Mouse (Mus musculus) lung, postnatal 36 days (tissue): ENCODE measurements at regions not wholly inside any gene's neighbourhood (a gene's known extent, or its start where the extent isn't known, plus 50 kb on each side); places are given as distances from the start of the nearest gene placed in this dataset.
"Not testable (repeated sequence)": the region's sequence is repeated elsewhere in the genome, so short reads cannot be mapped to it uniquely, and the experiment has no call there.

ENCODE experiments used
- DNase-seq: peaks from one replicate; pipeline ENCODE4 v3.0.0; 2022; ENCODE audit warnings: mixed read lengths

DNA sequence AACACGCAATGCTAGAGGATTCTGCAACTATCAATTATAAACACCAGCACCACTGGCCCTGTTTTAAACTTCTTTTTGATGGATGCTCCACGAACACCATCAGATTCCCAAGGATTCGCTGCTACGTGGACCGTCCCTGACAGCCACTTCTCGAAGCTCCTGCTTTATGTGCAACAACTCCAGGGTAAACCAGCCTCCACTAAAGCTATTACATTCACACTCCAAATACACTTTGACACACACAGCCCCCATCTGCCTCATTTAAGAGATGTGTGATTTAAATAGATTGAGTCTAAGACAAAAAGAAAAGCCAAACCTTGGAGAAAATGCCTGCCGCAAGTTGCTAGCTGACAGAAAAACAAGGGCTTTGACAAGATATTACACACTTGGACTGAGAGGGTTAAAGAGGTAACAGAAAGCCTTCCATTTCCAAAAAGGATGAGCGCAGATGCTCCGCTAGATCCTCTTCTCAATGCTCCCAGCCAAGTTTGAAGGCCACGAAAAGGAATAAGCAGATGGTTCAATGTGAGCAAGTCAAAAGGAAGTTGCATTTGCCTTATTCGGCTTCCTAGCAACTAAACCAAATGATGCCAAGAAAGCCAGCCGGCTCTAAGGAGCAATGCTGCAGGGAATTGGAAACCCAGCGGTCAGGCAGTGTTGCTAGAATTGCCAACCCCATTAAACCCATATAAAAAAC is 54.0 kb upstream of the Cnep1r1 start:
- DNase-seq = no peak

DNA sequence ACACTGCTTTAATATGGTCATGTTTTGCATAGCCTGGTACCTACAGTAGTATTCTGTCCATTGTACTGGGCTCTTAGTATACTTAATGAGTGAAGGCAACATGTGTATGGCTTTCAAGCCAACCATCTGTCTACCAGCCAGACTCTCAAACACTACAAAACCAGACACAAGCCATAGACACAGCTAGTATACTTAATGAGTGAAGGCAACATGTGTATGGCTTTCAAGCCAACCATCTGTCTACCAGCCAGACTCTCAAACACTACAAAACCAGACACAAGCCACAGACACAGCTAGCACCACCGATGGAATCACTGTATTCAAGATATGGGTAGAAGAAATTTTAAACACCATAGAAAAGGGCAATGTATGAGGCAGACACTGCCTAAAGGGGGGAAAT is 59.5 kb upstream of the Cnep1r1 start:
- not testable (repeated sequence) for DNase-seq

DNA sequence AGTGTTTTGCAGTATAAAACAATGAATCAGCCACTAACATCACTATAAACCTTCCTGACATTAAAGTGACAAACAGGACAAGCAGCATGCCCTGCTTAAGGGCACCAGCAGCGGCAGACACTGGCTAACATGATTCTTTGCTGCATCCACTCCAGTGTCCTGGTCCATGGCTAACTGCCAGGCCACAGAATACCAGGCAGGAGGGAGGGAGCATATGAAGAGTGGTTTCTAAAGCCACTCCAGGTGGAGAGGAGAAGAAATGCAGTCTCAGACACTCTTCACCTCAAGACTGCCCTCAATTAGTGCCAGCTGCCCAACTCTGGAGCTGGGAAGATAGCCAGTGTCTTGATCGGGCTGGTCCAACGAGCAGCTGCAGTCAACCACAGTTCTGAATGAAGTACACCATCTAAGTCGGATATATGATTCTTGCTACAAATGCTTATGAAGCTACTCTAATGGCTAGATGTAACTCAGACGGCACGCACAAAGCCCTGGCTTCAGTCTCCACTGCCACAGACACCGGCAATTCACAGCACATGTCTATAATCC is 60.8 kb upstream of the Cnep1r1 start:
- DNase-seq = peak; percentile 1

DNA sequence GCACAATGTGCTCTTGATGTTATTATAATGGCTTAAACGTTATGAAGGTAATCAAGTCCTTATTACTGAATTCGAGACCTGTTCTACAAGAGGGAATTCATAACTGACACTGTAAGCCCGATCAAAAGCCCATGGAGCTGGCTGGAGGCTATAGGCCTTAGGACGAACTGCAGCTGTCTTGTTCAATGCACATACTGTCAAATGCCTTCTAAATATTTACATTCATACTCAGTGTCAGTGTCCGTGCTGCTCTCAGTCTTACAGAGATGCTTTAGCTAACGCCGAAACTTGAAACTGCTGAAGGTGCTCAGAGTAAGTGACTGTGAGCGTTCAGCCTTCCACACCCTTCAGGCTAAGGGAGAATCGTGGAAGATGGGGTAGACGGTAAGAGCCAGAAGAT is 67.9 kb upstream of the Cnep1r1 start:
- no peak for DNase-seq

DNA sequence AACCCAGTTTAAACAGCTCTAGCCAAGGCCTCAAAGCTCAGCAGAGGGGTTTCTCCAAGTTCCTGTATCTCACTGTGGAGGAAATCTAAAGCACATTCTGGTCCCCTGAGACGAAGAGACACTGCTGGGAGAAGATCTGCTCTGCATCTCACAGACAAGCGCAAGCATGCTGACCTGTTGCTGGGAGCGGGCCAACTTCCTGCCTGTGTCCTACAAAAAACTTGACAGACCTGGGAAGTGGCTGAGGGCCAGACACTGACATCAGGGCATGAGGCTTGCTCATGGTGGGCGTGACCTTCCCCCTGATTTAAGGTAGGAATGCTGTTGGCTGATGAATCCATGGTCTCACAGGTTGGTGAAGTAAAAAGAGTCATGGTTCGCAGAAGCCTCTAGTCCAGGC is 69.5 kb upstream of the Cnep1r1 start:
- peak; percentile 31 for DNase-seq

DNA sequence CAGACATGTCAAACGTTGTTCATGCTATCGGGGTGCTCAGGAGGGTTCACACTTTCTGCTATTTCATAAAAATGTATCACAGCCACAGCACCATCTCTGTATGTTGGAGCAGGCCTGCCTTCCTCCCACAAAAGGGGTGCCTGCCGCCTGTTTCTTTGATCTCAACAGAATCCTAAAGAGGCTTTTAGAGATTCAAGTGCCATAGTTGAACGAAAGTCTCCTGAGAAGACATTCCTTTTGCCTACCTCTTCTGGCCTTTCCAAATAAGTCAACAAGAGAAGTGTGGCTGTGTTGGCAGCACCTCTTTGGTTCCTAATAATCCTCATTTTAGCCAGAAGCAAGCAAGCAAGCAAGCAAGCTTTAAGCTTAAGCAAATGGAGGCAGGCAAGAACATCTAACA is 72.6 kb upstream of the Cnep1r1 start:
- DNase-seq = peak; percentile 16

DNA sequence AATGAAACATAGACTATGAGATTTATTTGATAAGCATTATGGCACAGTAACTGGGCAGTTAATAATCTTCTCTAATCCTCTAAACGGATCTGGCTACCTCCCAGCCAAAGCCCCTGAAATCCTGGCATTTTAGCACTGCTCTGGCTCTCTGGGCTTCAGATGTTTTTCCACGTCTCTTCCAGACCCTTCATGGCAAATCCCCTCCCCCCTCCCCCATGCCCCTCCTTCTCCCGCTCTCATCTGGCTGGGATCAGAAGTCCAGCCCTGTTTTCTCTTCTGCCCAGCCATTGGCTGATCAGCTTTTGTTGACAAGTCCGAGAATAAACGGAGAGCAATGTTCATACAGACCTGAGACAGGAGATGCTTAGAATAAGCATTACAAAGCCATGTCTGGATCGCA is 79.3 kb upstream of the Cnep1r1 start:
- no peak for DNase-seq

DNA sequence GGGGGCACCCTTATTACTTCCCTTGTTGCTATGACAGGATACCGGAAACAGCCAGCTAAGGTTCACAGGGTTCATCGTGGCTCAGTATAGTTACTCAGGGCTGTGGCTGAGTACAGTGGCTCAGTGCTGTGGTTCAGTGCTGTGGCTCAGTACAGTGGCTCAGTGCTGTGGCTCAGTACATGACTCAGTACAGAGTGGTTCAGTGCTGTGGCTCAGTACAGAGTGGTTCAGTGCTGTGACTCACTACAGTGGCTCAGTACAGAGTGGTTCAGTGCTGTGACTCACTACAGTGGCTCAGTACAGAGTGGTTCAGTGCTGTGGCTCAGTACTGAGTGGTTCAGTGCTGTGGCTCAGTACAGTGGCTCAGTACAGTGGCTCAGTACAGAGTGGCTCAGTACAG is 78.6 kb upstream of the Zfp423 start:
- no peak for DNase-seq

DNA sequence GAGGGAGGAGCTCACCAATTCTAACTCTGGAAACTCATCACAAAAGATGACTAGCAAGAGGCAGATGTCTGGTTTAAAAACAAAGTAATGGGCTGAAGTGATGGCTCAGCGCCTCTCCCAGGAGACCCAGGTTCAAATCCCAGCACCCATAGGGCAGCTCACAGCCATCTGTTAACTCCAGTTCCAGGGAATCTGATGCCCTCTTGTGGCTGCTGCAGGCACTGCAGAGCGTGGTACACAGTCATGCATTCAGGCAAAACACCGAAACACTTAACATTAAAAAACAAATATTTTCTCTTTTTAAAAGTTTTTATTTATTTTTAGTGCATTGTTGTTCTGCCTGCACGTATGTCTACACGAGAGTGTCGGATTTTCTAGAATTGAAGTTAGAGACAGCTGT is 73.7 kb upstream of the Zfp423 start:
- peak; percentile 35 for DNase-seq

DNA sequence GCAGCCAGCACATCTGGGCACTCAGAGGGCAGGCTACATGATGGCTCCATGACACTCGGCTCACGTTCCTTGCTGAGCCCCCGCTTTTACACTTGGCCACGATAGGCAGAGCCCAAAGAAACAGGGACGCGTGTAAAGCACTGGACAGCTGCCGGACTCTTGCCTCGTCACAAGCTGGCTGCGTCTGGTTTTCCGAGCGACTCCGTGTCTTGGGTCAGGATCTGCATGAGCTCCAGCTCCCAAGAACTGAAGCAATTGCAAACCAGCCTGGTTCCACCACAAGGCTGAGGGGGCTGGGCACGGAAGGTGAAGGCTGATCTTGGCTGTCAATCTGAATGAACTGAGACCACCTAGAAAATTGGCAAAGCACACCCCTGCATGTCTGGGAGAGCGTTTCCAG is 65.1 kb upstream of the Zfp423 start:
- peak; percentile 24 for DNase-seq

DNA sequence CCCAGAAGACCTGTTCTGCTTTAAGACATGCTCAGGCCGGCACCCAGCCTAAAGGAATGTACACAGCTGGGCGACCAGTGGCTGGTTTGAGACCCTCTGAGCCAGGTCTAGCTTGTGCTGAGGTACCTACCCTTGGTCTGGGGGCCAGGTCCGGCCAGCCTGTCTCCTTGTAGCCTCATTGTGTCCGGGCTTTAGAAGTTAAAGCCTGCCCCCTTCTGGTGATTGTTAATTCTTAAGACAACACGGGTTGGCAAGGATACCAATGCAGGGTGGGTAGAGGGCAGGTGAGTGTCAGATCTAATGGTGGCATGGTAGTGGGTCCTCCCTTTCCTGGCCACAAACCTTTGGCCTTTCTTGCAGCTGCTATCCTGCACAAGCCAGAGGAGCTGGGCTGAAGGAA is 64.0 kb upstream of the Zfp423 start:
- DNase-seq = peak; percentile 63

DNA sequence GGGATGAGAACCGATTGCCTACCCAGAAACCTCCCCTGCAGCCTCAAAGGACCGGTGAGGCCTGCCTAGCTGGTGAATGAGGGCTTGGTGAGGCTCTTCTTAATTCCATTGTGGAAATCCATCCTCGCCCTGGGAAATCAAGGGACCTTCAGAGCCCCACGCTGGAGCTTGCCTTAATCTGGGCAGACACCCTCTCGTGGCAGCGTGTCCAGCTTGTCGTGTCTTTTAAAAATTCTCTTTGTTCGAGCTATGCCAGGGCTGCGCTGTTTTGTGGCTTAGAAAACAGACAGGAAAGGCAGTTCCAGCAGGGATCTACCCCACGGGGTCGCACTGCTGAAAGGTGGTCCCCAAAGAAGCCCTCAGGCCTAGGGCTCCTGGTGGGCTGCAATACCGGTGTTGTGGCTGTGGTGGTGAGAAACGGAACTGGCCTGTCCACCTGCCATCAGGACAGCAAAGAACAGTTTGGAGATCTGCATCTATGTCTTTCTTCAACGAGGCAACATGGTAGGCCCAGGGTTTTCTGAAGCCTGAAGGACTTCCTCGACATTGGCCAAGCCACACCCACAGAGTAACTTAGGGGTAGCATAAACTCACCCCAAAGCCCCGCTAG is 63.5 kb upstream of the Zfp423 start:
- no peak for DNase-seq

DNA sequence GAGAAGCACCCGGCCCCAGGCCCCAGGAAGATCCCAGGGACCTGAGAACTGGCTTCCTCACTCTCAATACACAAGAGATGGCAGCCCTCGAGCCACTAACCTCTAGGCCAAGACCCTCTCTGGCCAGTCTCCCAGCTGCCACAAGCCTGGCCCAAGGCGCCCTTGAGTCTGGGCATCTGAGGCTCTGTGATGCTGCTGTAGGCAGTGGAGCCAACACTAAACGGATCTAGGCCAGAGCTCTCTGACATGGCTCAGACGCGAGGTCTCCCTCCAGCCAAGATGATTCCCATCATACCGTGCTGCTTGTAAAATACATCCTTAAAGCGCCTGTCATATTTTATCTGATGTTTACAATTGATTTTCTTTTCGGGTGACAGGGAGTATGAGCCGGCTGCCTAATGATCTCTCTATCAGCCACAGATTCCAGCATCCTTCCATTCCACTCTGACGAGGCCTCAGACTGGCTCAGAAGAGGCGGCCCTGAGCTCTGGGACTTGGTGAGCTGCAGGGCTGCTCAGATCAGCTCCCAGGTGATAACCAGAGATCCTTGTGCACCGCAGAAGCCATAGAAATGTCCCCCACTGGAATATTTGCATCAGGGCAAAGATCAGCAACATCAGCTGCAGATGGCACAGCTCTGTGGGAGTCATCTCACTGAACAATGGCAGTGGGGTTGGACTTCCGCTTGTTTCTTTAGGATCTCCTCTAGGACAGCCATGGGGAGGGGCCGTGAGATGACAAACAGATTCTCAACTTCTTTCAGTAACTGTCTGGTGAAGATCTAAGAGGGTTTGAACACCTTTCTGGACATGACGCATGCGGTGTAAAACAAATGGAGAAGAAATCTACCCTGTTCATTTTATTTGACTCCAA is 60.1 kb upstream of the Zfp423 start:
- no peak for DNase-seq

DNA sequence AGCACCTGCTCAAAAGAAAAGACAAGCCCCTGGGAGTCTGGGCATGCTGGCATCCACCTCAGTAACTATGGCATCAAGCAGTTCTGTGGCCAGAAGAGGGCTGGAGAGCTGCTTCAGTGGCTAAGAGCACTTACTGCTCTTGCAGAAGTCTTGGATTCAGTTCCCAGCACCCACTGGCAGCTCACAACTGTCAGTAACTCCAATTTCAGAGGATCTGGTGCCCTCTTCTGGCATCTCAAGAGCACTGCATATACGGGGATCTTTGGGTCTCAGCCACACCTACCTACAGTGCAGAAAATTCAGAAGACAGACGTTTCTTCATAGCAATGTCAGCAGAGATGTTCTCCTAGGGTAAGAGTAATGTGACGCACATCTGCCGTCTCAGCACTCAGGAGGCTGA is 59.1 kb upstream of the Zfp423 start:
- DNase-seq = no peak

DNA sequence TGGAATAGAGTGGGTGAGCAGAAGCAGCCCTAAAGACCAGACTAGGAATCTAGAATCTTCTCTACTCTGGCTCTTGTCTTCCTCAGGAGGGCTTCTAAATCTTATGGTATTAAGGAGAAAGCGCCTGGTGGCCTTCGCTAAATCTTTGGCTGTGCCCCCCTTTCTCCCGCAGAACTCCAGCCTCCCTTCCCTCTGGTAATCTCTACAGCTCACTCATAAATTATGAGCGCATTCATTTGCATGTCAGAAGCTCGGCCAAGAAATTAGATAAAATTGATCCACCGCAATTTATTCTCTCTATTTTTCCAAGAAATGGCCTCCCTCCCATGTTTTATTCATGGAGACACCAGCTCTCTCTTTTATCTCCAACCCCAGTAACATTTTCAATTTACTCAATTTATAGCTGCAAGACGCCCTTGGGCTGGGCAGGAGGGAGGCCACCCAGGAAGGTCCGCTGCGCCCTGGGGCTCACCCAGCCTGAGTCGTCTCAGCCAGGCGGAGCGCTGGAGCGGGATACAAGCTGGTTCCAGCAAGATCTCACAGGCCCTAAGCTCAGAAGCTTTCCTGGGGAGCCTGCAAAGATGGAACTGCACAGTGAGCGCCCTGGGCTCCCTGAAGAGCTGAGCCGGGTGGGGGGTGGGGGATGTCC is 52.9 kb upstream of the Zfp423 start:
- no peak for DNase-seq

DNA sequence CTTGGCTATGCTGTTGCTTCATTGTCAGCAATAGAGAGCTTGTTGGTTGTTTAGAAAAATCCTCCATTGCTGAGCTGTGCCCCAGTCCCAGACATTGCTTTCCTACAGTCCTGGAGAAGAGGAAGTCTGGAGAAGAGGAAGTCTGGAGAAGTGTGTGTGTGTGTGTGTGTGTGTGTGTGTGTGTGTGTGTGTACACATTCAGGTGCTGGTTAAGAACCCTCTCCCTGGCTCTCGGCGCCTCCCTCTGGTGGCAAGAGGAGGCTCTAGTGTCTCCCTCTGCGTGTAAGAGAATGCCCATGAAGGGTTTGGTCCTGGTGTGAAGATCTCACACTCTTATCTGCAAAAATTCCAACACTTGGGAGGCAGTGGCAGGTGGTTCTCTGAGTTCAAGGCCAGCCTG is 51.2 kb upstream of the Zfp423 start:
- peak; percentile 62 for DNase-seq

DNA sequence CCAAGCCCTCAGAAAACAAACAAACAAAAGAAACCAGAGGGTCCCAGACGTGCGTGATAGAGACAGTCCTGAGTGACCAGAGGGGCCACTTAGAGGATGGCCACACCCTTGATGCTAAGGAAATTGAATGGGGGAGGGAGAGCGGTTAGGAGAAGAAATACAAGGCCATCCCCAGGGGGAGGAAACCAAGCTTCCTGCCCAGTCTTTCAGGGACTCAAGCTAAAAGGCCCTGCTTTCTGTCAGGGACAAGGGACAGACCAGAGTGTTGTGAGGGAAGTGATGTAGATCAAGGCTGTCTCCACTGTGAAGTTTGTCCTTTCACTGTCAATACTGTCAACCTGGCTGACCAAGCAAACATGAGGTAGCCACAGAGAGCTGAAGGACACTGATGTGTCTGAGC is 50.5 kb upstream of the Zfp423 start:
- DNase-seq = no peak
